Mouse (Mus musculus) retina, adult 2 months (tissue): ENCODE measurements at regions not wholly inside any gene's neighbourhood (a gene's known extent, or its start where the extent isn't known, plus 50 kb on each side); places are given as distances from the start of the nearest gene placed in this dataset.
A peak's percentile ranks its signal among the peaks of the same experiment; 100 is the strongest.
"Not testable (repeated sequence)": the region's sequence is repeated elsewhere in the genome, so short reads cannot be mapped to it uniquely, and the experiment has no call there.

Source experiments
- DNase-seq: peaks from one replicate; pipeline ENCODE4 v3.0.0-alpha.2; 2012; ENCODE audit warnings: low read depth, low spot score

DNA sequence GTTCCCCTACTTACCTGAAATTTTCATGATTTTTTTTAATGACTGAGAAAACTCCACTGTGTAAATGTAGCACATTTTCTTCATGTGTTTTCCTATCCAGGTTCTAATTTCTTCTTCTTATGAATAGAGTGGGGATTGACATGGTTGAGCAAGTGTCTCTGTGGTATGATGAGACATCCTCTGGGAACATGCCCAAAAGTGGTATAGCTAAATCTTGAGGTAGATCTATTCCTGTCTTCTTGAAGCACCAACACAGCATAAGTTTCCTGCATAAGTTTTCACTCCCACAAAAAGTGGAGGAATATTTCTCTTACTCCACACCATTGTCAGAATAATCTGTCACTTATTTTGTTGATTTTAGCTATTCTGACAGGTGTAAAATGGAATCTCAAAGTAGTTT is 161.1 kb upstream of the Oprm1 start:
- DNase-seq = no peak

- DNase-seq = not testable (repeated sequence)
Measured at GRCm38 (mm10) chr10:6598586-6598985, 159.7 kb upstream of the Oprm1 start.

- DNase-seq = no peak
Measured at GRCm38 (mm10) chr10:6647576-6647975, 110.7 kb upstream of the Oprm1 start.

DNA sequence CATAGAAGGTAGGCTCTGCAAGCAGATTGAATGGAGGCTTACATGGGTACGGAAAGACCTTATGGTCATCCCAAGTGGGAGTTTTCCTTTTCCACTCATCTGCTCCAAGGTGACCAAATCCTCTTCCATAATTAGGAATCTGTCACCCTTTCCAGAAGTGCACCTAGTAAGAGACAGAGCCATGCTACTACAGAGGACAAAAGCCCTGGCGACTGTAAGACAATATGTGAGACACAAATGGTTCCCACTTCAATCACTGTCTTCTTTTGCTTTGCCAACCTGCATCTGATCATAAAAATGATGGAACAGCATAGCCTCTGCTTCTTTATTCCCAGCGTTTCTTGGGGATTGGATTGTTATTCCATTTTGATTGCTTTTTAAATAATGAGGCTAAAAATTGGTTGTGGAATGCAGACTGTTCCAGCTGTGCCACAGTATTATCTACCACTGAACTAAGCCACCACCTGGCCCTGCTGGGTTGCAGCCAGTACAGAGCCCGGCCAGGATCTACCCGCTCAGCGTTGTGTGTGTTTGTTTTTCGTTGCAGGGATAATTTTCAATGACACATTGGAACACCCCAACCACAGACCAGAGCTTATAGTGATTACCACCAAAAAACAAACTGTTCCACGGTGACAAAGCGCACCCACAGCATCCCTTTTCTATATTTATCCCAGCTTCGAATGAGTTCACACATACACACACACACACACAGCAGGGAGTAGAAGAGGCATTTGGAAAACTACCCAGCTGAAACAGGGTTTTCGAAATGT is 72.8 kb upstream of the Oprm1 start:
- peak; percentile 4 for DNase-seq

DNA sequence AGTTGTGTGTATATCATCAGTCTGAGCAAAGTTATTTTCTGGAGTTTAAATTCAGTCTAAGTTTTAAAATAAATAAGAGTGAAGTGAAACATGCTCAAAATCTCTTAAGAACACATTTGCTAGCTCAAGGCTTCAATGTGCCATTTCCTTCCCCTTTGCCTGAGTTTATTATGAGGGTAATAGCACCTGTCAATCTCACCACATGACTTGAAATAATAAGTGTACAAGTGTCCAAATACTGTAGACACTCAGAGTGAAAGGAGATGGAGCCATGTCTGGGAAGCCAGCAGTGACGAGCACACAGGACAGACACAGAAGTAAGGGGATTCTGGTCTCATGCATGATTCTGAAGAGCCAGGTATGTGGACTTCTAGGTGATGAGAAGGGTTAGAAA is 72.2 kb upstream of the Oprm1 start:
- no peak for DNase-seq
